Mouse (Mus musculus) bone marrow macrophage, adult 2 months (primary cell): ENCODE measurements around the gene Cnn1. TPM values are rescaled to one million over a fixed set of nuclear protein-coding genes. Genes with fewer than 3 reads are reported as not detected.
"Not testable (repeated sequence)": the region's sequence is repeated elsewhere in the genome, so short reads cannot be mapped to it uniquely, and the experiment has no call there.

Experiments
- H3K27ac ChIP-seq: 2 replicates; pipeline ENCODE4 v1.5.1; 2012; ENCODE audit warnings: low read depth, low read length; ENCODE audit not compliant: insufficient read depth
- H3K4me1 ChIP-seq: 2 replicates; pipeline ENCODE4 v1.6.1; 2012; ENCODE audit warnings: low read length; ENCODE audit not compliant: control insufficient read depth, insufficient read depth
- H3K4me3 ChIP-seq: 2 replicates; pipeline ENCODE4 v1.5.1; 2012; ENCODE audit warnings: mild to moderate bottlenecking, low read length, moderate library complexity; ENCODE audit not compliant: insufficient read depth
- CTCF ChIP-seq: IDR thresholded peaks from 2 replicates; pipeline ENCODE4 v1.5.1; 2012; ENCODE audit warnings: low read depth, mild to moderate bottlenecking, low read length, moderate library complexity
- POLR2A ChIP-seq: IDR thresholded peaks from 2 replicates; pipeline ENCODE4 v1.6.1; 2012; ENCODE audit warnings: mild to moderate bottlenecking, low read depth, low read length, borderline replicate concordance
- polyA plus RNA-seq: library from polyadenylated mRNA; stranded (reverse); fragments of >200 nt; gene quantifications from 2 replicates; pipeline ENCODE4 v1.2.4, GENCODE M21; 2012; ENCODE audit not compliant: missing spikeins, insufficient read depth, insufficient read length

The Cnn1 gene
- polyA plus RNA-seq, 1 experiment: 1.6 TPM

DNA sequence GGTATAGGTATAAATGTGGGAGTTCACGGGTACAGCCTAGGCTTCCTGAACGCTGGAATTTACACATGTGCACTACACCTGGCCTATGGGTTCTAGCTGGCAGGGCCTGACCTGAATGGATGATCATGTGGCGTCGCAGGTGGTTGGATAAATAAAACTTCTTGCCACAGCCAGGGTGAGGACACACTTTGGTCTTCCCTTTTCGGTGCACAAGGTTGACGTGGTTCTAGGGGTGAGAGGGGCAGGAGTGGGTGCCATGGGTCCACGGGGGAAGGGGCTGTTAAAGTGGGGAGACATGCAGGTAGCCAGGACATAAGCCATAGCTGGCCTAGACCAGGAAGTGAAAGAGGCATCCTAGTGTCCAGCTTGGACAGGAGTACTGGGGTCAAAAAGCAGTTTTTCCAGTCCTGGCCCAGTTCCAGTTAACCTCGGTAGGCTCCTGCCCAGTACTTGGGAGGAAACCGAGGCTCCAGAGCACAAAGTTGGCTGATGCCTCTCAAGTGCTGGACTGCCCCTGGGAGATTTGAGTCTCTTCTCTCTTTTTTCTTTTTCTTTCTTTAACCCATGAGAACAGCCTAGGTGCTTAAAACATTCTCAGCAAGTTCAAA lies 42.6 kb upstream of the Cnn1 start:
- Histone ChIP-seq H3K27ac (no peak overlapping the region), H3K4me3 (no peak overlapping the region), H3K4me1 (peaks cover 5% of the 10 kb centered on the region)
- no peak for TF ChIP-seq POLR2A
- no peak for TF ChIP-seq CTCF

DNA sequence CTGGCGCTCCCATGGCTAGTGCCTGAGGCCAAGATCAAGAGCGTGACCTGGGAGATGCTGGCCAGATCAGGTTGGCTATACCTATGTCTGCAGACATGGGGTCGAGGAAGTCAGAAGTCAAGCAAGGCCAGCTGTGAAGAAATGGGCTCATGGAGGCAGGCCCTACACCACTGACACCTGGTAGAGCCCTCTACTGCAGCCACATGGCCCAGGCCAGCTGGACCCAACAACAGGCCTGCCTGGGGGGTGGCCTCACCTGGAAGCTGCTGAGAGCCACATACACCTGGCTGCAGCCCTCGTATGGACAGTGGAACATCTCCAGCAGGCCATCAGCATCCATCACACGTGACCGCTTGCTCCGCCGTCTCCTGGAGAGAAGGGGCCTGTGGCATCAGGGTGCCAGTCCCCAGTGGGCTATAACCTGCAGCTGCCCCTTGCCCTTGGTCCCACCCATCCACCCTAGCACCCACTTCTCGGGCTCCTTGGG lies 41.9 kb upstream of the Cnn1 start:
- Histone ChIP-seq H3K4me3 (no peak overlapping the region), H3K4me1 (peaks cover 5% of the 10 kb centered on the region), H3K27ac (no peak overlapping the region)
- TF ChIP-seq POLR2A (no peak), CTCF (no peak)

DNA sequence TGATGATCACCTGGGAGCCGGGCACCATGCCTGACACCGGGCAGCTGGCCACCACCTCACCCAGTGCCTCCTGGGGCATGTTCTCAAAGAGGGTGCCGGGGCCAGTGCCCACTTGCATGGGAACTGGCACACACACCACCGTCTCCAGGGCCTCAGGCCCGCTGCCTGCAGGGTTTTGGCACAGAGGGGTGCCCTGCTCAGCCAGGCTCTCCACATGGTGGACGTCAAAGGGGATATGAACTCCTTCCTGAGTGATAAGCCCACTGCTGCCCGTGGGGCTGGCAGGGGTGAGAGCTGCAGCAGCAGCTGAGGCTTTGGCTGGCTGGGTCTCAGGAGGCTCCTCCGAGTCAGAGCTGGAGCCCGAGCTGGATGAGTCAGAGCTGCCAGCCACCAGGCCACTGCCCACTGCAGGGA lies 41.0 kb upstream of the Cnn1 start:
- TF ChIP-seq CTCF (no peak), POLR2A (no peak)
- Histone ChIP-seq H3K27ac (no peak overlapping the region), H3K4me1 (peaks cover 5% of the 10 kb centered on the region), H3K4me3 (no peak overlapping the region)

DNA sequence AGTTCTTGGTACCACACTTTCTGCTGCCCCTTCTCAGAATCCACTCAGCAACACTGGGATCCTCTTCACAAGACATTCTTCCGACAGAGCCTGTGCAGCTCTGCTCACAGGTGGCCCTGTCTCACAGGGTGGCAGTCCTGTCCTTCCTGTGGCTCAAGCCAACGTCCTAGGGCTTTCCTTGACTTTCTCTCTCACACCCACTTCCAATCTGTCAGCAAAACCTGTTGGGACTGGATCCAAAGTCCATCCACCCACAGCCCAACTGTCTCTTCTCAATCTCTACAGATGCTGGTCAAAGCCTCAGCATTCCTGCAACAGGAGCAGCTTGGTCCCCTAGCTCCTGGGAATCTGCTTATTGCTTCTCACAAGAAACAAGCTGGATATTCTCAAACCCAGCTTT lies 37.7 kb upstream of the Cnn1 start:
- H3K4me1 ChIP-seq: peaks cover 3% of the 10 kb centered on the region
- no peak overlapping the region for H3K27ac ChIP-seq
- TF ChIP-seq CTCF: no peak
- no peak for TF ChIP-seq POLR2A
- H3K4me3 ChIP-seq: no peak overlapping the region

DNA sequence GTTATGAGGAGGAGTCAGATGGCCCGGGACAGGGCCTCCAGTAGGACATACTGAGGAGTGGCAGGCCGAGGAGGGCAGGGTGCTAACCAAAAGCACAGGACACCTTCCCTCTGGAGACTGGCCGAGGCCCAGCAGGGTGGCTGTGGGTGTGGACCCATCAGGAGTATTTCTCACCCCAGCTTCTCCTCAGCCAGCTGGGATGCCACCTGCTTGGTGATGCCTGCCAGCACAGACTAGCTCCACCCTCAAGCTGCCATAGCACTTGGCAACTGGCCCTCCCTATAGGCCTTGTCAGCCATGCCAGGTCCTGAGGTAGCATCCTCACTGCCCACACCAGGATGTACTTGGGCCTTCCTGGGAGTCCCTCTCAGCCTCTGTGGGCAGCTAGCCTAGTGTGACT lies 34.7 kb upstream of the Cnn1 start:
- Histone ChIP-seq H3K4me3 (no peak overlapping the region), H3K27ac (no peak overlapping the region), H3K4me1 (no peaks in the 10 kb centered on the region)
- no peak for TF ChIP-seq CTCF
- TF ChIP-seq POLR2A: no peak

DNA sequence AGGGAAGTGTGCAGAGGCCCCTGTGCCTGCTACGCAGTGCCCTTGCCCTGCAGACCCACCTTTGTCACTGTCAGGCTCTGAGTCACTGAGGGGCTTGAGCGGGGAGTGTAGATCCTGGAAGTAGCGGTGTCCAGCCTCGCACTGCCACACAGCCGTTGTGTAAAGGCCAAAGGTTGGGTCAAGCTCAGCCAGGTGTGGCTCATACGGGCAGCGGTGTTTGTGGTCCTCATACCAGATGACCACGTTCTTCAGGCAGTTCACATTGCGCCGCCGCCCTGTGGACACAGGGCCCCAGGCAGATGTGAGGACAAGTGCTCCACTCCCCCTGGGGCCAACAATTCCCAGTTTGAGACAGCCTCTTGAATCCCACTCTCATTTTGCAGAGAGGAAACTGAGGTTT lies 33.4 kb upstream of the Cnn1 start:
- TF ChIP-seq CTCF: no peak
- no peak for TF ChIP-seq POLR2A
- H3K4me1 ChIP-seq: no peaks in the 10 kb centered on the region; the same call in 1 of the 2 replicates
- no peak overlapping the region for H3K27ac ChIP-seq
- no peak overlapping the region for H3K4me3 ChIP-seq

DNA sequence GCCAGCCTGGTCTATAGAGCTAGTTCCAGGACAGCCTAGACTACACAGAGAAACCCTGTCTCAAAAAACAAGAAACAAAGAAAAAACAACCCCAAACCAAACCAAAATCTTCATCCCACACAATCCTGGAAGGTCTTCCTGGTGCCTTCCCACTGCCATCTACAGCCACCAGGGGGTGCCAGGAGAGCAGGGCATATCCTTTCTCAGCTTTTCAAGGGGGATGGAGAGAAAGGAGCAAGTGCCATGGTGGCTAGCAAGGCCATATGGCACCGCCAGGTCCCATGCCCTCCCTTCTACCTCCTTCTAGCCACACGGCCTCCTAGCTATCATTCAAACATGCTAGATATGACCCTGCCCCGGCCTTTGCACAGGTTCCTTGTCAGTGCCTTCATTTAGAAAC lies 32.6 kb upstream of the Cnn1 start:
- H3K4me3 ChIP-seq: no peak overlapping the region
- no peak overlapping the region for H3K27ac ChIP-seq
- H3K4me1 ChIP-seq: no peaks in the 10 kb centered on the region; the same call in 1 of the 2 replicates
- no peak for TF ChIP-seq POLR2A
- peak; percentile 83 for TF ChIP-seq CTCF

DNA sequence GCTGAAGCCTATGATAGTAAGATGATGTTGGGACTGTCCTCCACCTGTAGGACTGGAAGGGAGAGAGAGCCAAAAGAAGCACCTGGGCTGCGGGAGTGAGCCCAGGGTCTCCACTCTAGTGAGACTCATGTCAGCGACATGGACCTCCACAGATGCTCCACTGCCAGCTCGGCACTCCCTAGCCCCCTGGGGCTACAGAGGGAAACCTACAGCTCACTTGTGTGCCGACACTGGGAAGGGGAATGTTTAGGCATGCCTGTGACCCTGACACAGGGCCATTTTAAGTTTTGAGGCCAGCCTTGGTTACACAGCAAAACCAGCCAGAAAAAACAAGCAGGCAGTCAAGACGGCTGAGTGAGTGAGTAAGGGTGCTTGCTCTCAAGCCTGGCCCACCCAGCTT lies 31.8 kb upstream of the Cnn1 start:
- Histone ChIP-seq H3K4me3 (no peak overlapping the region), H3K4me1 (no peaks in the 10 kb centered on the region; the same call in 1 of the 2 replicates), H3K27ac (no peak overlapping the region)
- no peak for TF ChIP-seq CTCF
- TF ChIP-seq POLR2A: no peak

DNA sequence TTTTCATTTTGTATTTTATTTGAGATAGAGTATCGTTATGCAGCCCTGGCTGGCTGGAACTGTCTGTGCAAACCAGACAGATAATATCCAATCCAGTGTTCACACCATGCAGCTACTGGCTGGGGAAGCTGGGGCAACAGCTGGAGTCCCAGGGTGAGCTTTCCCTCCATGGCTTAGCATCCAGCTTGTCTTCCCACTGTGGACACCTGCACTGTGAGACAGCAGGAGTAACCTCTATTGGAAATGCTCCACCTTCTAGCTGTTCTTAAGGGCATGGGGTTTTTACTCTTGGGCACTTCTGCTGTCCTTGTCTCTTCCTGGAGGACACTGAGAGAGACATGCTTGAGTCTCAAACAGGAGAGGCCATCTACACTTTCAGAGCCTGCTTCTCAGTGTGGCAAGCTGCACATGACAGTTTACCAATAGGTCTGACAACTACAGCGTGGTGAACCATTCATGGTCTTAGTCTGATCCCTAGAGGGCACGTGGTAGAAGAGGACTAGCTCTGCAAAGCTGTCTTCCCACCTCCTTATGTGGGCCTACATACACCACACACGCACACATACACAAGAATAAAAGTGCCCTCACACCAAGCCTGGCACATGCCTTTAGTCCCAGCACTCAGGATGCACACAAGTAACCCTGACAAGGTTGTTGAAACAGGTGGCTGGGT lies 29.0 kb upstream of the Cnn1 start:
- no peak overlapping the region for H3K27ac ChIP-seq
- no peak for TF ChIP-seq POLR2A
- no peak for TF ChIP-seq CTCF
- peak overlapping the region; percentile 55 for H3K4me3 ChIP-seq
- H3K4me1 ChIP-seq: no peaks in the 10 kb centered on the region; the same call in 1 of the 2 replicates

DNA sequence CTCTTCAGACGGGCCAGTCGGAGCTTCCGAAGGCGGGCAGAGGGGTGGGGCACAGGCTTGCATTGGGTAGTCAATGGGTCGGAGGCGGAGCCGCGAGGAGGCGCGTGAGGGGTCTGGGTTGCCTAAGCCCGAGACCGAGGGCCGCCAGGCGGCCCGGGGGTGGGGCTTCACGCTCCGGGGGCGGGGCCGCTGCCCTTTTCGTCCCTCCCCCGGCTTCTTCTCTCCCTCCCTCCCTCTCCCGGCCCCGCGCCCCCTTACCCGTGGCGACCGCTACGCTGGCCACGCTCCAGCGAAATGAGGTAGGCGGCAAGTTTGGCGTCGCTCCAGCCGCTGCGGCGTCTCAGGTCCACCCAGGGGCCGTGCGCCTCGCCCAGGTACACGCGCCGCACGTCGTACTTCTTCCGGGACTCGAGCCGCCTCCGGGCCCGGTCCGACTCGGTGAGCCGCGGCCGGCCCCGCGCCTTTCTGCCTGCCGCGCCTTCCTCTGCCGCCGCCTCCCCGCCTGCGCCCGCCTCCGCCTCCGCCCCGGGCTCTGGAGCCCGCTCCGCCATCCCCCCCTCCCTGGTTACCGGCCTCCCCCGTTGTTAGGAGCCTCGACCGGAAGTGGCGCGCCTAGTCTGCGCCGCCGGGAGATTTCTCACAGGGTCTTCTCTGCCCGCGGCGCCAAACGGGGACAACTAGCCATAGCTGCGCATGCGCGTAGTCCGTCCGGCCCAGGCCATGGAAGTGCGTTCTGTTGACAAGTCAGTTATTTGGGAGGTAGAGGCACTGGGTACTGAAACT lies 28.0 kb upstream of the Cnn1 start, which contains the start of the genes Gm49318 and Zfp653:
Gene Gm49318, minus strand, starts transcription at position 469 of the 783 bp plus-strand sequence.
Gene Zfp653, minus strand, starts transcription at position 586 of the 783 bp plus-strand sequence.
- peak within 1 kb of the TSS; percentile 85 for H3K4me3 ChIP-seq
- peak within 1 kb of the TSS; percentile 68 for H3K27ac ChIP-seq
- TF ChIP-seq CTCF (no peak), POLR2A (no peak)
- no peaks in the 10 kb centered on the region; the same call in 1 of the 2 replicates for H3K4me1 ChIP-seq

DNA sequence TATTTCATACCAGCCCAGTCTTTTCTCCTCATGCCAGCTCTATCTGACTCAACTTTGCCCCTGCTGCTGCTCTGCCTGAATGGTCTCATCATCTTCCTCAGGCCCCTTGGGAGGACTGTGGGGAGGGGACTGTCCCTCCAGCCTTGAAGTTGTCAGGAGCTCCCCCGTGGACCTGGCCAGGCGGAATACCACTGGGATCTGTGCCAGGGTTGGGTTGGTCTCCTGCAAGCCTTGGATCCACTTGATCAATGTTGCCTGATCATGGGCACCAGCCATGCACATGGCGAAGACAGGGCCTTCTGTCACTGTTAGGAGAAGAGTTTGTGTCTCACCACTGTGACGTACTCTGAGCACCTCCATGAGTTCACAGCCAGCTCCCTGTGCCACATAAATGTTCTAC lies 26.7 kb upstream of the Cnn1 start:
- Histone ChIP-seq H3K4me1 (no peaks in the 10 kb centered on the region; the same call in 1 of the 2 replicates), H3K4me3 (no peak overlapping the region), H3K27ac (no peak overlapping the region)
- no peak for TF ChIP-seq POLR2A

DNA sequence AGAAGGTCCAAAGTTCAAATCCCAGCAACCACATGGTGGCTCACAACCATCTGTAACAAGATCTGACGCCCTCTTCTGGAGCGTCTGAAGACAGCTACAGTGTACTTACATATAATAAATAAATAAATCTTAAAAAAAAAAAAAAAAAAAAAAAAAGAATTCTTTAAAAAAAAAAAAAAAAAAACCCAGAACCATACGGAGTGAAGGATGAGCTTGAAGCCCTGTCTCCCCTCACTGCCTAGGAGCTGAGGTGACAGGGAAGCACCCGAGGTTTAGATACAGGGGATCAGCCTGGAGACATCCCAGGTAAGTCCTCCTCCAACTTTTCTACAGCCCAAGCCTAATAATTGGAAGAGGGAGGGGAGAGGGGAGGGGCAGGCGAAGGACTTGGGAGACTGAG lies 23.2 kb upstream of the Cnn1 start:
- H3K27ac ChIP-seq, H3K4me3 ChIP-seq, H3K4me1 ChIP-seq: not testable (repeated sequence)
